Mouse (Mus musculus) monocyte, adult 5-6 weeks (primary cell): Measurements from ENCODE around the gene Uggt1. TPM values are rescaled to one million over a fixed set of nuclear protein-coding genes. Genes with fewer than 3 reads are reported as not detected.

Source experiments
- ATAC-seq: fragments of 153-309, 156-312 bp; replicated peaks from 2 replicates; pipeline ENCODE4 v1.8.0; 2017; ENCODE audit warnings: mild to moderate bottlenecking; ENCODE audit not compliant: low TSS enrichment, insufficient number of reproducible peaks, severe bottlenecking, poor library complexity, low FRiP score
- total RNA-seq: library from RNA; stranded (forward); fragments of 200-1000, 200-491, 200-594 nt; gene quantifications from 3 replicates; pipeline ENCODE4 v1.2.3, GENCODE M21; 2017

The Uggt1 gene
- total RNA-seq, 1 experiment from 2014 or later: 91.2 TPM

GRCm38 (mm10) chr1:36260418-36260817 lies 15.9 kb upstream of the Uggt1 start:
- no peak for ATAC-seq

GRCm38 (mm10) chr1:36259281-36259680 lies 14.8 kb upstream of the Uggt1 start:
- no peak for ATAC-seq

- no peak for ATAC-seq
Observed at GRCm38 (mm10) chr1:36258631-36259030, 14.1 kb upstream of the Uggt1 start.

- no peak for ATAC-seq
Observed at GRCm38 (mm10) chr1:36257276-36257675, 12.8 kb upstream of the Uggt1 start.

- no peak for ATAC-seq
Observed at GRCm38 (mm10) chr1:36255871-36256640, 11.5 kb upstream of the Uggt1 start.

- no peak for ATAC-seq
Observed at GRCm38 (mm10) chr1:36254635-36255360, 10.3 kb upstream of the Uggt1 start.

GRCm38 (mm10) chr1:36252791-36253190 lies 8.3 kb upstream of the Uggt1 start:
- ATAC-seq: peak; percentile 93

- no peak for ATAC-seq
Observed at GRCm38 (mm10) chr1:36251426-36251825, 6.9 kb upstream of the Uggt1 start.

- ATAC-seq: no peak
Observed at GRCm38 (mm10) chr1:36246688-36247087, 2.2 kb upstream of the Uggt1 start.

GRCm38 (mm10) chr1:36244828-36245215 lies 302 bp upstream of the Uggt1 start:
- ATAC-seq: no peak

- ATAC-seq: no peak
Observed at GRCm38 (mm10) chr1:36243447-36244057, 968 bp downstream of the Uggt1 start.

GRCm38 (mm10) chr1:36241903-36242429 lies 2.6 kb downstream of the Uggt1 start:
- ATAC-seq: no peak

- no peak for ATAC-seq
Observed at GRCm38 (mm10) chr1:36240176-36240575, 4.3 kb downstream of the Uggt1 start.

- ATAC-seq: 0 out of 2 replicates have a peak, but pooled peaks have one; percentile 20
Observed at GRCm38 (mm10) chr1:36239396-36239795, 5.1 kb downstream of the Uggt1 start.

GRCm38 (mm10) chr1:36235855-36236254 lies 8.7 kb downstream of the Uggt1 start:
- ATAC-seq: no peak

- ATAC-seq: no peak
Observed at GRCm38 (mm10) chr1:36235057-36235639, 9.4 kb downstream of the Uggt1 start.

GRCm38 (mm10) chr1:36233218-36233617 lies 11.3 kb downstream of the Uggt1 start:
- ATAC-seq: no peak

GRCm38 (mm10) chr1:36230919-36231705 lies 13.4 kb downstream of the Uggt1 start:
- peak; percentile 84 for ATAC-seq
